Mouse (Mus musculus) gastrocnemius, adult 18-20 months (tissue): ENCODE measurements around the gene Nos1ap. TPM values are rescaled to one million over a fixed set of nuclear protein-coding genes. Genes with fewer than 3 reads are reported as not detected.

Source experiments
- DNase-seq: peaks from one replicate; pipeline ENCODE4 v3.0.0; 2021; ENCODE audit warnings: low spot score
- total RNA-seq, 2 experiments: library from RNA; stranded (reverse); gene quantifications; 2 replicates each; pipeline ENCODE4 v1.2.3; 2021

Gene Nos1ap
- total RNA-seq, 2 experiments from 2014 or later = 1.4 to 1.5 TPM

- DNase-seq = no peak
Observed at GRCm38 (mm10) chr1:170368864-170369263, 220.8 kb downstream of the Nos1ap start.

DNA sequence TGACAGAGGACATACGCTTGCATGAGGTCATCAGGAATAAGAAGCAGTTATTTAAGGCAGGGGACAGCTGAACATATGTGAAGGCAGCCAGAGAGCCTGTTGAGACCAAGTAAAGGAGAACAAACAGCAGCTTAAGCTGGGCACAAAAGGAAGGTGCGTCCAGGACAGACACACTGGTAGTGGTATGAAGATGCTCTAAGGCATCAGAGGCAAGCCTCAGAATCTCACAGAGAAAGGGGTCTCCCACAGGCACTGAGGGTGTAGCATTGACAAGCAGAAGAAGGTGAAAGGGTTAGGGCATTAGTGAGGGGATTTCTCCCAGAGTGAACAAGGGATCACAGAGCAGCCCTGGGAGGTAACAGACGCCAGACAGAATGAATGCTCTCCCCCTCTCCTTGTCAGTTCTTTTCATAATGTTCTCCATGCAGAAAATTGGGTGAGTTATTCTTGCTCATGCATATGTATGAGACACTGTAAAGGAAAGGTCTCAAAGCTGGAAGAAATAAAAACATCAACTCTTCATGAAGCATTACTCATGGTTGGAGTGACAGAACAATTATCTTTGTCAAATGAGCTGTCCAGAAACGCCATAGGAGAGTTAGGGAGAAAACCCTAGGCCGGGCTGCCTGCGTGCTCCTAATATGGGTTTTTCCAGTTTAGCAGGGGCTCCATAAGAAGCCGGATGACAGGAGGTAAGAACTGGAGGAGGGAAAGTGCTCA, 222.5 kb downstream of the Nos1ap start:
- DNase-seq = no peak

GRCm38 (mm10) chr1:170363746-170364145, 225.9 kb downstream of the Nos1ap start:
- DNase-seq = no peak

DNA sequence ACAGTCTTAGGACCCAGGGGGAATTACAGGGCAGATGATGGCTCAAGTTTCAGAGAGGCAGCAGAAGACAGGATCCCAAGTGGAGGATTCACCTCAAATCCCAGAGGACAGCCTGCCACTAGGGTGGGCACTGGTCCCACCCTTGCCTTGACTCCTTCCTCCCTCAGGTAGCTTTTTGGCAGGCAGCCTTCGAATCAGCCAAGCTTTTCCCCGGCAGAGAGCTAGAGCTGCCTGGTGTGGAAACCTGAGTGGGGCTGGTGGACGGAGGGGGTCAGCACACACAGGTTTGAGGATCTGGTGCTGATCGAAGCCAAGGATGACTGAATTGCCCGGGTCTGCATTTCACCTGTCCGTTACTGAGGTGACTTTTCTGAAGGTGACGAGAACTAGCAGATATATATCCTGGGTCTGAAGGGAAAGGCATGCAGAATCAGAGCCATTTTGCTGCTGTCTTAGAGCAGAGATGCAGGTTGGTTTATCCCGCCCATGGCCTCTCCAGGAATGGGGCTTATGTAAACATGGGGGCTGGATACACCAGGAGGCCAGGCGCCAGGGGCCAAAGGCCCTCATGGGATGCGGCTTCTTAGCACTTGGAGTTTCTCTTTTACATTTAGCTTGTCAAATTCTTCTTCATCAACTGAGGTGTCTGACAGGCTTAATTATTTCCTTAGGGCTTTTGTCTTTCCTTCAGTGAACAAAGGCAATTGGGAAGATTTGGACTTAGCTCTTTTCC, 229.3 kb downstream of the Nos1ap start:
- DNase-seq = no peak

DNA sequence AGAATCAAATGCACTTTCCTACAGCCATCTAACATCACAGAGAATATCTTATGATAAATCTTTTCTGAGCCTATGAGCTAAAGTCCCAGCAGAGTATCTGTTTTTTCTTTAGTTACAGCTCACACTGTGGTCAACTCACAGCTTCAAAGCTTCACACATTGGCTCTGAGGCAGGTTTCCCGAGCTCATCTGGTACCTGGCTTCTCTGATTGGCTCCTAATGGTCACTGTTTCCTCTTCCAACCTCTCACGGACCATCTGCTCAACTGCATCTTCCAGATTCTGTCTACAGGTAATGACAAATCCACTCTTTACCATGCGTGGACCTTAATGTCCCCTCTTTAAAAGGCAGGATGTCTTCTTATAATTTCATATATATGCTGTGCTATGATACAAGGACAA, 236.3 kb downstream of the Nos1ap start:
- DNase-seq = no peak

GRCm38 (mm10) chr1:170351080-170351479, 238.6 kb downstream of the Nos1ap start:
- DNase-seq = no peak

DNA sequence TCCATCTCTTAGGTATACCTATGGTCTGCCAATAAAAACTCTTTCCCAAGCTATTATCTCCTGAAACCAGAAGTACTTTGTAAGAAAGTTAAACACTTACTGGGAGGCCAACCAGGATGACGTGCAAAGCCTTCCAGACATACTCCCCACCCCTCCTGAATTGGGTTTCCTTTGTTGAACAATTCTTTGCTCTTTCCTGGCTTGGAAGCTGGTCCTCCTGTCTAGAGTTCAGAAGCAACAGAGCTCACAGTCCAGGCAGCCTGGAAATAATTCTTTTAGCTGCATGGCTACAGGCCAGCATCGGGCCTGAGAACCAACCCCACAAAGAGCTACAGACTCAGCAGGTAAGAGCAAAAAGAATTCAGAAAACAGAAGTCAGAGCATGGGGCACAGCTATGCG, 243.4 kb downstream of the Nos1ap start:
- DNase-seq = no peak

GRCm38 (mm10) chr1:170343906-170344305, 245.8 kb downstream of the Nos1ap start:
- DNase-seq = no peak

DNA sequence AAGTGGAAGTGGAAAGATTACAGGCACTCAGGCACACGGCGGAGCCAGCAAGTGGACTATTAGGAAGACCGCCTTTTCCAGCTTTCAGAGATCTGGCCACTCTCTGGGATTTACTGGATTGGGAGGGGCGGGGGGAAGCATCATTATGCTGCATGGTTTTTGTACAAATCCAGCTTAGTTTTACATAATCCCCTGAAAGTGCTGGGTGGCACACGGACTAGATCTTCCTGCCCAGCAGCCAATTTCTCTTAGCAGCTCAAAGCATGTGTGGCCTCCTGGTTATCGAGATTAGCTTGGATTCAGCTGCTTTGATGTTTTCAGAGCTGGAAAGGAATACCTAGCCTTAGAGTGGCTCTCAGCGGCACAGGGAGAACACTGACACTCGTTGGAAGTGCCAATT, 246.6 kb downstream of the Nos1ap start:
- no peak for DNase-seq

GRCm38 (mm10) chr1:170339943-170340342, 249.7 kb downstream of the Nos1ap start:
- DNase-seq = no peak

- DNase-seq = no peak
Observed at GRCm38 (mm10) chr1:170332775-170333174, 256.9 kb downstream of the Nos1ap start.

DNA sequence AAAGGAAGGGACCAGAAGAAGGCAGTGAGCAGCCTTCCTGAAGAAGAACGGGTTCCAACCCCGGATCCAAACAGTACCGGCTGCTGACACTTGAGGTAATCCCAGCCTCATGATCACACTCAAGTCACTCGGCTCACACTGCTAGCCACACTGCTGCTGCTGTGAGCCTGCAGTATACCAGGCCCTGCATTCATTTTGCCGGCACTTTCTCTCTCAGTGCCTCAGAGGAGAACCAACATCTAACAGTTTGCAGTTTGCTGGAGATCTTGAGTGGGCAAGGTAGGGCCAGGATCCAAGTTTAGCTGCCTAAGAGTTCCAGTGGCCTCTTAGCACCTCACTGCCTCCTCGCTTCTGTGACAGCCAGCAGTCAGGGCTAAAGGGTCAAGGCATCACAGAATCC, 257.7 kb downstream of the Nos1ap start:
- no peak for DNase-seq

DNA sequence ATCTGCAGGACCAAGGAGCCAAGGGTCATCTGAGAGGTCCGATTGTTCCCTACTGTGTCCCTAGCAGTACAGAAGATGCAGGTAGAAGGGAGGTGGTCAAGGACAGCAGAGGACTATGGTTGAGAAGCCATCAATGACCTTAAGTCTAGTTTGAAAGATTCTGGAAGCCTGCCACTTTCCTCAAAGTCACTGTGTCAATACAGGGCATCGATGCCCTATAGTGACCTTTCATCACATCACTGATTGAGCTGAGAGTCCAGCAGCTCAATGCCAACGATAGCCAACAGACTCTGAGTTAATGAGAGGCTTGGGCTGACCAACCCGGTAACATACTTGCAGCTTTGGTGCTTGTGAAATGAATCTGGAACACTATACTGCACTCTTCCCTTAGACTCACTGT, 264.4 kb downstream of the Nos1ap start:
- DNase-seq = no peak

DNA sequence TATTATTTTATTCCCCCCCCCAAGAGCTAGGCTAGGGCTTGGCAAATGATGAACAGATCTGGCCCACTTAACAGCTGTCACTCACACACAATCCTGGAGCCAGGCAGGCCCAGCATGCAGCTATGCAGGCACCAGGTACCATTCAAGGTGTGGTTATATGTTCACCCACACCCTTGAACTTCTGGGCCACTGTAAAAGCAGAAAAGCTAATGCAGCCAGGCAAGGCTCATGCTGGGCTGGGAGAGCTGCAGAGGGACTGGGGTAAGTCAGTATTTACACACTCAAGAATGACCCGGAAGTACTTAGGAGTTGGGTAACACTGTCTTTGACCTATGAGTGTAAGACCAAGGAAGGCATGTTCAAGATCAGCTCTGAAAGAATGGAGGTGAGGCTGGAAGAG, 265.3 kb downstream of the Nos1ap start:
- DNase-seq = no peak

DNA sequence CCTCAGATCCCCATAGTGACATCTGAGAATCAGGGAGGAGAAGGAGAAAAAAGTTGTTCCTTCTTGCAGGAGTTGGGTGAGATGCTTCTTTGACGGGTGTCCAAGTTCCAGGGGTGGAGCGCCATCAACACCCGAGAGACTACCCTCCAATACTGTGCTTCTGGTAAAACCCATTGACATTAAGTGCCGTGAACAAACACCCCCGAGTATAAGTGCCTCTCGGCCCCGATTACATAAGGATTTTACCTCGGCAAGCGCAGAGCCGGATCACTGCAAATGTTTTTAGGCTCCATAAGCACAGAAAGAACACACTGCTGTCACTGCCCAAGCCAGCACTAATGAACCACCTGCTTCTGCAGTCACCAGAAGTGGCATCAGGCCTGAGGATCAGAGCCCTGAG, 266.7 kb downstream of the Nos1ap start:
- DNase-seq = no peak

- no peak for DNase-seq
Observed at GRCm38 (mm10) chr1:170322046-170322445, 267.6 kb downstream of the Nos1ap start.

- DNase-seq = no peak
Observed at GRCm38 (mm10) chr1:170311431-170311830, 278.2 kb downstream of the Nos1ap start.

GRCm38 (mm10) chr1:170308503-170308902, 281.2 kb downstream of the Nos1ap start, which contains the start of gene Spata46:
Gene Spata46 (plus strand): TSS chr1:170308803.
- DNase-seq = no peak

DNA sequence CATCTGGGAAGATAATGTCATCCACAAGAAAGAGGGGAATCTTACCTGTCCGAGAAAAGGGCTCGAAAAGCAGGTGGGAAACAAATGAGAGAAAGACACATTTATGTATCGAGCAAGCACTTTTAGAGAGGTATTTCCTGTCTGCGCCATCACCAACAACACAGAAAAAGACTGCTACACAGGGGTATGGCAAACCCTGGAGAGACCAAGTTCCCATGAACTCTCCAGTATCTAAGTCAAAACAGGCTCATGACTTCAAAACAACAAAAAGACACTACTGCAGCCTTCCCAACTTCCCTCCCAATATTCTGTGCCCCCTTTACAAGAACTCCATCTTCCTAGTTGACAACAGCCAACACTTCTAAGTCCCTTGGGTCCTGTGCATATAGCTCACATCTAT, 283.4 kb downstream of the Nos1ap start, which contains the start of gene Gm7694:
Gene Gm7694 (minus strand): TSS at position 101 of the 400 bp plus-strand sequence.
- no peak for DNase-seq

DNA sequence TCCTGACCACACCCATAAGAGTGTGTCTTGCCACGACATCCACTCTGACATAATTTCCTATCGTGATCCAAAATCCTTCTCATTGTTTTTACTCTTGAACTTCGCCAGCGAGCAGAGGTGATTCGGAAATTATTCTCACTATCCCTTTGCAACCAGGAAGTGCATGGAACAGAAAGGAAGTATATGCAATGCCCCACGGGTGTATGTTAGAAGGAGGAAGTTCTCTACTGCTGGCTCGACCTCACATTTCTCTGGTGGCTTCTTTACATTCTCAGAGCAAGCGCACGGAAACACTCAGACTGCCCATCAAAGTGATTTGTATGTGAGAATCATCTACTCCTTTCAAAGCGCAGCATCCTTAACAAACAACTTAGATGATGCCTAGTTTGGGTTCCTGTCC, 284.7 kb downstream of the Nos1ap start:
- no peak for DNase-seq

DNA sequence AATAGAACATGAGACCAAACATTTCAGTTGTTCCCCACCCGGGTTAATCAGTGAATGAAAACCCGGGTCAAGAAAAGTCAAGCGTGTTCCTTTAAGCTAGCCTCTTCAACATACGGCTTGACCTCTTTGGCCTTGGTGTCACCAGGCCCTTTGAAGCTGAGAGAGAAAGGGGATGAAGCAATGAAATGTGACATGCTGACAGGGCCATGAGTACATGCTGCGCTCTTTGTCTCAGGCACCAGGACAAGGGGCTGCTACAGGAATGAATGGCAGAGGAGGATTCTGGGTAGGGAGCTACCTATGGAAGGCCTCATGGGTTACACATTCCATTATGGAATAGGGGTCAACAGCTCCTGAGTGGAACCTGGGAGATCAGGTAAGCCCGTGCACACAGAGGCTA, 286.6 kb downstream of the Nos1ap start:
- DNase-seq = no peak

- no peak for DNase-seq
Observed at GRCm38 (mm10) chr1:170302456-170302855, 287.2 kb downstream of the Nos1ap start.

DNA sequence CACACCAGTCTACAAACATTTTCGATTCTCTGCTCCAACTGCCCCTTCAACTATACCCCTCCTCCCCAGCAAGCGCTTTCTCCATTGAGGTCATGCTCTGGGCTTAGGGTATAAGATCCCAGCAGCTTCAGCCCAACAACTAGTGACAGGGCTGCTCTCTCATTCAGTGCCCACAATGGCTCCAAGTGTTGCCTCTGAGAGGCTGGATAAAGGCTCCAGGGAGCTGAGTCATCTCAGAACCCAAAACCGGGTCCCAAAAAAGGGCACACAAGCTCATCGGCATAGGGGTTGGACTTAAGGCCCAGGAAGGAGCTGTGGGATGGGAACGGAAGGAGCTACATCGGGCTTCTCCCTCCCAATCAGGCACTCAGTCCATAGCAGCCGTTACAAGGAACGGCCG, 288.0 kb downstream of the Nos1ap start:
- DNase-seq = no peak
